In the genomic region with DNA sequence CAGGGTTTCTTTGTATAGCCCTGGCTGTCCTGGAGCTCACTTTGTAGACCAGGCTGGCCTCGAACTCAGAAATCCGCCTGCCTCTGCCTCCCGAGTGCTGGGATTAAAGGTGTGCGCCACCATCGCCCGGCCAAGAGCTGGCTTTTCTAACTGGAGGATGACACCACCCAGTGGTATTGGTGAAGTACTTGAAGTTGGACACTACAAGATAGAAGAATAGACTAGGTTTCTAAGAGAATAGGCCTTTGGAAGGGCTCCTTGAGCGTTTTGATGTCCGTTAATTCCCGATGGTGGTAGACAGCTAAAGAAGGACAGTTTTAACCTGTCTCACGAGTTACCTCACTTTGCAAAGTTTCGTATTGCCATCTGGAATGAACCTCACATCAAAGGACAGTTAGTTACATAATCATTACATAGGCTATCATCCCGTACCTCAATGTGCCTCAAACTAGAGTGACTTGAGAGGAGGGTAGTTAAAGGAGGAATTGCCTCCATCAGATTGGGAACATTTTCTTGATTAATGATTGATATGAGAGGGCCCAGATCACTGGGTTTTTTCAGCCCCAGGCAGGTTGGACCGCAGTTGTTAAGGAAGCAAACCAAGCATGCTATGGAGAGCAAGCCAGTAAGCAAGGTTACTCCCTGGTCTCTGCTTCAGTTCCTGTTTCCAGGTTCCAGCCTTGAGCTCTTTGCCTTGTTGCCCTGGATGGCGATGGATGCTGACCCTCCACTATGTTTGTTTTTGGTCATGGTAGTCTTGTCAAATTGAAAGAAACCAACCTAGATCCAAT, we compare ENCODE assay signal across 8 mouse cellular contexts. TPM values are rescaled to one million over a fixed set of nuclear protein-coding genes. Genes with fewer than 3 reads are reported as not detected.
A peak's percentile ranks its signal among the peaks of the same experiment; 100 is the strongest.
DNase-seq lines count a peak whose midpoint lies in the region; ATAC-seq and TF ChIP-seq lines count a peak whose summit lies in the region.

No protein-coding gene starts in this region.

- no peaks in the 10 kb centered on the region; the same call in 1 of the 2 replicates for H3K4me1 ChIP-seq in bone marrow, adult 2 months (ENCODE audit: control insufficient read depth, insufficient read depth, low read length)
- no peaks in the 10 kb centered on the region for H3K4me1 ChIP-seq in forebrain, embryonic 11.5 days (replicated peaks; ENCODE audit: control insufficient read depth, insufficient read depth, low read length)
- peaks cover 6% of the 10 kb centered on the region for H3K4me1 ChIP-seq in lung, embryonic 15.5 days
- H3K4me1 ChIP-seq in neural tube, embryonic 15.5 days, result peaks cover 8% of the 10 kb centered on the region

- TF ChIP-seq CTCF in bone marrow, adult 2 months (IDR thresholded peaks at IDR 0.05; ENCODE audit: control insufficient read depth, insufficient read depth, low read length), result peak; percentile 19; the same call in 1 of the 2 replicates

- no peak for ATAC-seq in forebrain, embryonic 11.5 days (replicated peaks; ENCODE audit: low FRiP score)
- no peak for ATAC-seq in lung, embryonic 15.5 days (ENCODE audit: borderline replicate concordance, extremely low read depth, low FRiP score, low TSS enrichment)
- ATAC-seq in neural tube, embryonic 15.5 days (ENCODE audit: low FRiP score), result no peak

- H3K36me3 ChIP-seq in forebrain, embryonic 11.5 days (ENCODE audit: control insufficient read depth, insufficient read depth, low read length), result no peaks in the 10 kb centered on the region
- H3K36me3 ChIP-seq in lung, embryonic 15.5 days, result no peaks in the 10 kb centered on the region
- no peaks in the 10 kb centered on the region for H3K36me3 ChIP-seq in neural tube, embryonic 15.5 days

- H3K4me3 ChIP-seq in bone marrow, adult 2 months (replicated peaks; ENCODE audit: control insufficient read depth, low read depth, low read length), result peak overlapping the region; percentile 51
- H3K4me3 ChIP-seq in forebrain, embryonic 11.5 days (ENCODE audit: low read depth, low read length), result peak overlapping the region; percentile 59
- peak overlapping the region; percentile 93 for H3K4me3 ChIP-seq in lung, embryonic 15.5 days
- H3K4me3 ChIP-seq in neural tube, embryonic 15.5 days (replicated peaks), result peak overlapping the region; percentile 94

- no peaks in the 10 kb centered on the region for H3K9me3 ChIP-seq in forebrain, embryonic 11.5 days (ENCODE audit: control insufficient read depth, low read length)
- H3K9me3 ChIP-seq in lung, embryonic 15.5 days, result no peaks in the 10 kb centered on the region
- no peaks in the 10 kb centered on the region for H3K9me3 ChIP-seq in neural tube, embryonic 15.5 days (replicated peaks)

- H3K27ac ChIP-seq in bone marrow, adult 2 months (ENCODE audit: control insufficient read depth, insufficient read depth, low read depth, low read length, poor library complexity), result no peak overlapping the region
- H3K27ac ChIP-seq in forebrain, embryonic 11.5 days (ENCODE audit: low read depth, low read length), result no peak overlapping the region
- H3K27ac ChIP-seq in lung, embryonic 15.5 days, result no peak overlapping the region; the same call in 1 of the 2 replicates
- no peak overlapping the region for H3K27ac ChIP-seq in neural tube, embryonic 15.5 days (replicated peaks)

- 26% methylated on average over 14 of the region's 14 CpGs for WGBS in bone marrow, adult 2 months
- whole genome bisulfite sequencing in forebrain, embryonic 11.5 days, result 80% methylated on average over 14 of the region's 14 CpGs
- WGBS in lung, embryonic 15.5 days, result 58% methylated on average over 14 of the region's 14 CpGs
- WGBS in neural tube, embryonic 15.5 days, result 77% methylated on average over 14 of the region's 14 CpGs

- H3K4me2 ChIP-seq in forebrain, embryonic 11.5 days (ENCODE audit: low read depth, low read length, severe bottlenecking), result peak overlapping the region; percentile 63
- H3K4me2 ChIP-seq in lung, embryonic 15.5 days, result peak overlapping the region; percentile 71
- H3K4me2 ChIP-seq in neural tube, embryonic 15.5 days, result peak overlapping the region; percentile 62

- DNase-seq in adrenal gland, postnatal 14 days, result peak; percentile 36
- DNase-seq in adrenal gland, postnatal 25 days, result no peak
- peak; percentile 56 for DNase-seq in forebrain, embryonic 11.5 days (ENCODE audit: low spot score)
- peak; percentile 73 for DNase-seq in kidney, adult 11 months
- DNase-seq in right cerebral cortex, postnatal 36 days (ENCODE audit: low spot score in 2 of 2), result no peak

- H3K9ac ChIP-seq in forebrain, embryonic 11.5 days (ENCODE audit: low read length), result peak overlapping the region; percentile 76; the same call in 1 of the 2 replicates
- peak overlapping the region; percentile 86 for H3K9ac ChIP-seq in lung, embryonic 15.5 days
- H3K9ac ChIP-seq in neural tube, embryonic 15.5 days (replicated peaks), result peak overlapping the region; percentile 72; the same call in 1 of the 2 replicates

- no peaks in the 10 kb centered on the region for H3K27me3 ChIP-seq in forebrain, embryonic 11.5 days (ENCODE audit: control insufficient read depth, insufficient read depth, low read length)
- H3K27me3 ChIP-seq in lung, embryonic 15.5 days, result no peaks in the 10 kb centered on the region
- H3K27me3 ChIP-seq in neural tube, embryonic 15.5 days (replicated peaks), result no peaks in the 10 kb centered on the region

- TF ChIP-seq POLR2A in bone marrow, adult 2 months (IDR thresholded peaks at IDR 0.05; ENCODE audit: borderline replicate concordance, control insufficient read depth, low read depth, low read length), result no peak

RNA-seq across cellular contexts. Expression of a gene that starts 1.1 kb away (rescaled TPM):
- total RNA-seq in adrenal gland, postnatal 14 days (2021), result 10.0 and 11.1 TPM in 2 replicates
- 10.7 and 13.1 TPM in 2 replicates for total RNA-seq in adrenal gland, postnatal 25 days (2021)
- polyA plus RNA-seq in bone marrow, adult 2 months (2011; ENCODE audit: insufficient read depth, insufficient read length, low replicate concordance, missing spikeins), result 2.5 and 3.3 TPM in 2 replicates
- 8.1 and 8.8 TPM in 2 replicates for polyA plus RNA-seq in forebrain, embryonic 11.5 days (2014; fragmentation: Nextera tagmentation; extraction: Ambion mirVana)
- polyA plus RNA-seq in lung, embryonic 15.5 days (2015; fragmentation: Nextera tagmentation; extraction: Ambion mirVana), result 8.4 and 8.5 TPM in 2 replicates
- 5.5 and 6.4 TPM in 2 replicates for polyA plus RNA-seq in neural tube, embryonic 15.5 days (2015; fragmentation: Nextera tagmentation; extraction: Ambion mirVana)

RNA-seq across cellular contexts. Expression of a gene that starts 1.1 kb away (rescaled TPM):
- 33.2 and 38.6 TPM in 2 replicates for total RNA-seq in adrenal gland, postnatal 14 days (2021)
- 38.8 and 44.8 TPM in 2 replicates for total RNA-seq in adrenal gland, postnatal 25 days (2021)
- 9.0 and 10.7 TPM in 2 replicates for polyA plus RNA-seq in bone marrow, adult 2 months (2011; ENCODE audit: insufficient read depth, insufficient read length, low replicate concordance, missing spikeins)
- polyA plus RNA-seq in forebrain, embryonic 11.5 days (2014; fragmentation: Nextera tagmentation; extraction: Ambion mirVana), result 77.6 and 77.7 TPM in 2 replicates
- 72.3 and 75.5 TPM in 2 replicates for polyA plus RNA-seq in lung, embryonic 15.5 days (2015; fragmentation: Nextera tagmentation; extraction: Ambion mirVana)
- polyA plus RNA-seq in neural tube, embryonic 15.5 days (2015; fragmentation: Nextera tagmentation; extraction: Ambion mirVana), result 20.0 and 30.6 TPM in 2 replicates

RNA-seq across cellular contexts. Expression of a gene that starts 34.0 kb away (rescaled TPM):
- 0.98 and 2.1 TPM in 2 replicates for total RNA-seq in adrenal gland, postnatal 14 days (2021)
- 0.33 and 0.91 TPM in 2 replicates for total RNA-seq in adrenal gland, postnatal 25 days (2021)
- 9.5 and 18.3 TPM in 2 replicates for polyA plus RNA-seq in bone marrow, adult 2 months (2011; ENCODE audit: insufficient read depth, insufficient read length, low replicate concordance, missing spikeins)
- 1.7 and 2.3 TPM in 2 replicates for polyA plus RNA-seq in forebrain, embryonic 11.5 days (2014; fragmentation: Nextera tagmentation; extraction: Ambion mirVana)
- 0.43 and 0.54 TPM in 2 replicates for polyA plus RNA-seq in lung, embryonic 15.5 days (2015; fragmentation: Nextera tagmentation; extraction: Ambion mirVana)
- polyA plus RNA-seq in neural tube, embryonic 15.5 days (2015; fragmentation: Nextera tagmentation; extraction: Ambion mirVana), result 0.14 and 0.43 TPM in 2 replicates

Comparison
In these comparisons a context has a peak if more than half of its experiments do, and no peak if none do; other contexts are left out.
1. DNase-seq: peak in adrenal gland, postnatal 14 days (single experiment), forebrain, embryonic 11.5 days (single experiment) and kidney, adult 11 months (single experiment); none in adrenal gland, postnatal 25 days (single experiment) and right cerebral cortex, postnatal 36 days (0 of 2).
2. Peak in every context shown above with its lines, with median percentiles within 50 percentile points of each other: H3K4me3 ChIP-seq, H3K4me2 ChIP-seq and H3K9ac ChIP-seq.